Mouse (Mus musculus) spleen, adult 2 months (tissue): ENCODE measurements around the gene BC048679. TPM values are rescaled to one million over a fixed set of nuclear protein-coding genes. Genes with fewer than 3 reads are reported as not detected.
A peak's percentile ranks its signal among the peaks of the same experiment; 100 is the strongest.

Source experiments
- DNase-seq, 2 experiments: peaks; one replicate each; pipeline versions ENCODE4 v3.0.0 to v3.0.0-alpha.2; 2012 to 2021; ENCODE audit warnings: low spot score in 2 of 2, low read depth in 1 of 2
- H3K27ac ChIP-seq: fragments of 200-500 bp; 2 replicates; pipeline ENCODE4 v1.5.1; 2012; ENCODE audit warnings: low read length, inconsistent platforms; ENCODE audit not compliant: insufficient read depth
- H3K27me3 ChIP-seq: fragments of 200-500 bp; 2 replicates; pipeline ENCODE4 v1.6.1; 2012; ENCODE audit warnings: mild to moderate bottlenecking, moderate library complexity, low read length, inconsistent platforms; ENCODE audit not compliant: control insufficient read depth, insufficient read depth
- H3K36me3 ChIP-seq: fragments of 200-500 bp; 2 replicates; pipeline ENCODE4 v1.6.1; 2012; ENCODE audit warnings: mild to moderate bottlenecking, low read length, inconsistent platforms; ENCODE audit not compliant: control insufficient read depth, insufficient read depth
- H3K4me1 ChIP-seq: fragments of 200-500 bp; 2 replicates; pipeline ENCODE4 v1.6.1; 2011; ENCODE audit warnings: inconsistent platforms; ENCODE audit not compliant: control insufficient read depth, insufficient read depth, insufficient read length
- H3K4me3 ChIP-seq: fragments of 200-500 bp; 2 replicates; pipeline ENCODE4 v1.5.1; 2011; ENCODE audit warnings: mild to moderate bottlenecking, inconsistent platforms; ENCODE audit not compliant: insufficient read depth, insufficient read length; ENCODE audit errors: extremely low read depth
- CTCF ChIP-seq: fragments of 200-500 bp; IDR thresholded peaks from 2 replicates; pipeline ENCODE4 v1.5.1; 2011; ENCODE audit warnings: mild to moderate bottlenecking, inconsistent platforms; ENCODE audit not compliant: insufficient read depth, insufficient read length, insufficient replicate concordance; ENCODE audit errors: extremely low read depth
- POLR2A ChIP-seq: fragments of 200-500 bp; IDR thresholded peaks from 2 replicates; pipeline ENCODE4 v1.6.1; 2011; ENCODE audit warnings: low read depth, low read length, inconsistent platforms
- WGBS: fragments of 180-500 bp; shearing (Covaris S2); methylation state at CpG from one replicate; pipeline ENCODE4 v1.1.7; 2018; 5-methylcytosine and 5-hydroxymethylcytosine counted together
- polyA plus RNA-seq: library from polyadenylated mRNA; depleted of rRNA; stranded (reverse); fragments of >200 nt; gene quantifications from 2 replicates; pipeline ENCODE4 v1.2.3, GENCODE M21; 2012; rRNA removed

Gene BC048679
- polyA plus RNA-seq: not detected in 2 replicates

DNA sequence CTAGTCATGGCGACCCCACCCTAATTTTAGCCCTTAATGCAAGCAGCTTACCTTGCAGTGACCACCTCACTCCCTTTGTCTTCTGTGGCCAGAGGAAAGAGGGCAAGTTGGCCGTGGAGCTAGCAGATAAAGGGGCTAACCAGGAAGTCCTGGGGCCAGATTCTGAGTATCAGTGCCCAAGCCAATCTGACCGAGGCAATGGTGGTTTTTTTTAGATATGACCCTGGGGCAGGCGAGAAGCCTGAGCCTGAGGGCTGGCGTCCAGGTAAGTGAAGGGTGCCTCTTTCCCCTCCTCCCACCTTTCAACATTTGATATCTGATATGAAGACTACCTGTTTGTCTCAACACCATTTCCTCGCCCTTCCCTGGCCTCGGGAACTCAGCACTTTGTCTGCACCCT is at the start of gene BC048679:
Gene BC048679 (minus strand): TSS at position 101 of the 400 bp plus-strand sequence.
- DNase-seq: no peak
- Histone ChIP-seq H3K36me3 (no peaks in the 10 kb centered on the region), H3K4me3 (no peak within 1 kb of the TSS), H3K4me1 (peaks cover 6% of the 10 kb centered on the region), H3K27ac (no peak within 1 kb of the TSS), H3K27me3 (0 out of 2 replicates have a peak, but pooled peaks cover 1% of the 10 kb centered on the region)
- TF ChIP-seq POLR2A: no peak
- 71% methylated on average over 7 of the region's 7 CpGs for WGBS

DNA sequence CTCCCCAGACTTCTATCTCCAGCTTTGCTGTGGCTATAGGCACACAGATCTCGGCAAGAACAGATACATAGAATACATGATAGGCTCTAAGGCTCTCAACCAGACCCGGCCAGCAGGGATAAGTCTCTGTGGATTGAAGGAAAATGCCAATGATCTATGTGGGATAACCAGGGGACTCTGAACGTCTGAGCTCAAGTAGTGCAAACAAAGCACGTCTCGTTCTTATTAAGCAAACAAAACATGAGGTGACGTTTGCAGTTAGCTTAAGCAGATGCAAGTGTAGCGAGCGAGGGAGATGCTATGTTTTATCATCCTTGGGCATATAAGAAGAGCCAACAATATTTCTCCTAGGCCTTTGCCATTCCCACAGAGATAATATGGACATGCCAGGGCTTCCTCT is 44.9 kb upstream of the BC048679 start:
- H3K27ac ChIP-seq: no peak overlapping the region
- no peak for DNase-seq
- TF ChIP-seq POLR2A (no peak), CTCF (no peak)
- H3K27me3 ChIP-seq: no peaks in the 10 kb centered on the region
- no peak overlapping the region for H3K4me3 ChIP-seq
- H3K4me1 ChIP-seq: no peaks in the 10 kb centered on the region
- 91% methylated on average over 8 of the region's 8 CpGs for WGBS
- H3K36me3 ChIP-seq: no peaks in the 10 kb centered on the region

DNA sequence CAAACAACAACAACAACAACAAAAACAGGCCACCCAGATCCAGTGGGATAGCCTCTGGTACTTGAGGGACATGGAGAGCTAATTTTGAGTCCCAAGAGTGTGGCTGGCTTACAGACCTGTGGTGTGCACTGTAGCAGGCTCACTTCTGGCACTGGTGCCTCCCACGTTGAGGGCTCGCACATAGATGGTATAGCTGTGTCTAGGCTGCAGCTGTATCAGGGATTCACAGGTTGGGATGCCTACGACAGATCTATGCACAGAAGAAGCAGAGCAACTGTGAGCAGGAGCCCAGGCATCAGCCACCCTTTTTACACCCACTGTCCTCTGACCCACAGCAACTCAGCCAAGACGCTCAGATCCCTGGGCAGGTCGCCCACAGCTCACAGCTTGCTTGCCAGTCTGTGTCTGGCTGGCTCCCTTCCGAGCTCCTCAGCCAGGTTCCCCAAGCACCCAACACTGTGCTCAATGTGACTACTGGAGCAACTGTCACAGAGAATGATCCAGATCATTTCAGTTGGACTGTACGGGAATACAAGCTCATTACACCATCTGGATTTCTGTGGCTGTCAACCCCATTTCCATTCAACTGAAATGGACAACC is 43.9 kb upstream of the BC048679 start:
- 85% methylated on average over 7 of the region's 7 CpGs for WGBS
- DNase-seq: no peak

DNA sequence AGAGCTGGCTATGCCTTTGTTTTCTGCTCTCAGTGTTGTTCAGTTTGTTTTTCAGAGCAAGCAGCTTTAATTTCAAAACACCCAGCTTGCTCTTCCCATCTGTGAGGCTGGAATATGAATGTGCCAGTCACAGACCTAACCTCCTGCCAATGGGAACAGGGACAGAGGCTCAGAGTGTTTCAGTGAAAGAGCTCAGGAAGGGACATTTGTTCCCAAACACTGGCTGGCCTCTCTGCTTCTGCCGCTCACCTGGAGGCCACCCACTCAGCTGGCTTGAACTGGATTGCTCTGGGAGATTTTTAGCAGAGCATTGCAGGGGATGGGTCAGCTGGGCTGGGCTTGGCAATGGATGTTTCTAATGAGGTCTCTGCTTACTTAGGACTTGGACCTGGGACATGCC is 42.9 kb upstream of the BC048679 start:
- WGBS: 83% methylated on average over 1 of the region's 1 CpGs
- H3K4me3 ChIP-seq: no peak overlapping the region

More for the DNA sequence above, 43.9 kb upstream of the BC048679 start:
- TF ChIP-seq CTCF (no peak), POLR2A (no peak)
- Histone ChIP-seq H3K36me3 (no peaks in the 10 kb centered on the region), H3K27ac (no peak overlapping the region), H3K4me3 (no peak overlapping the region), H3K4me1 (no peaks in the 10 kb centered on the region), H3K27me3 (no peaks in the 10 kb centered on the region)

DNA sequence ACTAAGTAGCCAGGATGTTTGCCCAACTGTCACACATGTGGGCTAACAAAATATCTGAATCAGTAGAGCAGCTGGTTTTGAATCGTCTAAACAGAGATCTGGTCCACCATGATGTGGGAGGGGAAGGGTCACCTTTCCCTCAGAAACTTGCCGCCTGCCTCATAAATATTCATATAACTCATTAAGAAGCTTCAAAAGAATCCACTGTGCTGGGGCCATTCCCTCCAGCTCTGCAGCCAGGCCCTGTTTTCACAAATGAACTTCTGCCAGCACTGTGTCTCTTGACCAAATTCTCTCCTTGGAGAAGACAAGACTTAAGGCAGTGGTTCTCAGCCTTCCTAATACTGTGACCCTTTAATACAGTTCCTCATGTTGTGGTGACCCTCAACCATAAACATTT is 41.5 kb upstream of the BC048679 start:
- peaks cover 5% of the 10 kb centered on the region; the same call in 1 of the 2 replicates for H3K36me3 ChIP-seq
- TF ChIP-seq POLR2A (no peak), CTCF (no peak)
- WGBS: 71% methylated on average over 2 of the region's 2 CpGs
- no peak overlapping the region for H3K4me3 ChIP-seq
- H3K4me1 ChIP-seq: no peaks in the 10 kb centered on the region
- no peak for DNase-seq
- H3K27ac ChIP-seq: no peak overlapping the region
- H3K27me3 ChIP-seq: no peaks in the 10 kb centered on the region

More for the DNA sequence above, 42.9 kb upstream of the BC048679 start:
- TF ChIP-seq POLR2A: no peak
- no peak for TF ChIP-seq CTCF
- Histone ChIP-seq H3K27me3 (no peaks in the 10 kb centered on the region), H3K4me1 (no peaks in the 10 kb centered on the region), H3K27ac (no peak overlapping the region), H3K36me3 (no peaks in the 10 kb centered on the region)
- no peak for DNase-seq

DNA sequence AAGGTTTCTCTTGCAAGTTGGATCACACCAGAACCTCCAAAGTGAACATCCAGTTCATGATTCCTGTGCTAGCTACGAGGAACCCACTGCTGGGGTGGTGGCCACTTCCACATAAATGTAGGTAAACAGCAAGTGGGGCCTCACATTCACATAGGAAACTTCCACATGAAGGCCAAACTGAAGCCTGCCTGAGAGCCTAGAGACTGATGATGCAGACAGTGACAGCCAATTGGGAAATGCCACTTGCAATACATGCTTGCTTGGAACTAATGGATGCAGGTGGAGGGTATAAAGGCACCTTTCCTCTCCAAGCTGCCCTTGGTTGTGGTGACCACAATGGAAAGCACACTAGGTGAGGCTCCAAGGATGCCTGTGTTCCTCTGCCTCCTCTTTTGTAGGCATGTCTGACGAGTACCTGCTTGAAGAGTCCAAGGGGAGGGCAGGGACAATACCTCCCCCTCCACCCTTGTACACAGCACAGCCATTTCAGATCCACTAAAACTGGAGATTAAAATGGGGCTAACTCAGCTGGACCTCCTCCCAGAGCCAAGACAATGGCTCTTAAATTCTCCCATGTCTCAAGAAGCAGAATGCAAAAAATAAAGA is 40.1 kb upstream of the BC048679 start:
- H3K27ac ChIP-seq: no peak overlapping the region
- WGBS: 64% methylated on average over 2 of the region's 2 CpGs

DNA sequence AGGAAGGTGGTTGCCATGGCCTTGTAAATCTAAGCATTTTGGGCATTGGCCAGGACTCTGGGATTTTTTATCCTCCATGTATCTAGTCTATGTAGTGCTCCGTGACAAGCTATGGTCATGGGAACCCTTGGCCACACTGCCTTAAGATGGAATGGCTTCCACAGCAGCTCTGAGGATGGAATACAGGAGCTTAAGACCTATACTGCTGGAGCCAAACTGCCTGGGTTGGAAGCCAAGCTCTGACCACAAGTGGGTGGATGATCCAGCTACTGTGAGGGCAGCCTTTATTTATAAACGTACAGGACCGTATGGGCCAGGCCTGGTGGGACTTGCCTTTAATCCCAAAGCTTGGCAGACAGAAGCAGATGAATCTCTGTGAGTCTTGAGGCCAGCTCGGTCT is 38.4 kb upstream of the BC048679 start:
- H3K4me1 ChIP-seq: no peaks in the 10 kb centered on the region
- no peak overlapping the region for H3K27ac ChIP-seq
- no peaks in the 10 kb centered on the region for H3K27me3 ChIP-seq
- DNase-seq: no peak
- WGBS: 95% methylated on average over 4 of the region's 4 CpGs
- TF ChIP-seq CTCF: no peak
- no peak for TF ChIP-seq POLR2A
- H3K36me3 ChIP-seq: peaks cover 21% of the 10 kb centered on the region
- H3K4me3 ChIP-seq: no peak overlapping the region

More for the DNA sequence above, 40.1 kb upstream of the BC048679 start:
- TF ChIP-seq CTCF: no peak
- no peak for TF ChIP-seq POLR2A
- H3K4me1 ChIP-seq: no peaks in the 10 kb centered on the region
- no peaks in the 10 kb centered on the region for H3K27me3 ChIP-seq
- H3K36me3 ChIP-seq: peaks cover 10% of the 10 kb centered on the region
- no peak overlapping the region for H3K4me3 ChIP-seq
- peak in 1 of 2 experiments; percentile 7 for DNase-seq
